23 mouse cellular contexts compared by ENCODE assay signal in the genomic region with DNA sequence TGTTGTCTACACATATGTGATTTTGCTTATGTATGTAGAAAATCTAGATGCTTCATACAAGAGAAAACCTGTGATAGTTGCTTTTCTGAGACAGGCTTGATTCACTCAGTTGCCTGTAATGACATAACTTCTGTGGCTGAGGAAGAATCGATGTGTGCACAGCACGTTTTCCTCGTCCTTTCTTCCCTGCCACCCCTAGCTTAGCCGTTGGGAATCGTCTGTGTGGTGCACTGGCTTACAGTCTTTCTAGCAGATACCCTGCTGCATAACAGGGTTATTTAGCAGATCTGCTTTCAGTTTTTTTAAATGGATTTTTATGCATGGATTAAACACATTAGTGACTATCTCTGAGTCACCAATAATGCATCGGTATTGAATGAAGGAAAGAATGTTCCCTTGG. TPM values are rescaled to one million over a fixed set of nuclear protein-coding genes. Genes with fewer than 3 reads are reported as not detected.
DNase-seq lines count a peak whose midpoint lies in the region; ATAC-seq and TF ChIP-seq lines count a peak whose summit lies in the region.
"Had no signal": no experiment of that assay in that cellular context is flagged by ENCODE, and none has a peak within 500 bp of the region (broad histone marks: within the 10 kb centered on the region; RNA-seq: fewer than 3 reads in every experiment).

No protein-coding gene starts in this region.

- no peak overlapping the region for H3K9ac ChIP-seq in forebrain, postnatal 0 days
- H3K9ac ChIP-seq: embryonic facial prominence, embryonic 12.5 days; intestine, embryonic 15.5 days had no signal

- WGBS in forebrain, postnatal 0 days, result 38% methylated on average over 6 of the region's 6 CpGs
- WGBS in forebrain, embryonic 10.5 days, result 84% methylated on average over 6 of the region's 6 CpGs

- H3K27me3 ChIP-seq in forebrain, postnatal 0 days (ENCODE audit: insufficient read depth, low read length), result no peaks in the 10 kb centered on the region
- H3K27me3 ChIP-seq in forebrain, embryonic 10.5 days (ENCODE audit: poor library complexity, severe bottlenecking), result no peaks in the 10 kb centered on the region
- H3K27me3 ChIP-seq: embryonic facial prominence, embryonic 12.5 days; intestine, embryonic 15.5 days had no signal

- no peaks in the 10 kb centered on the region for H3K36me3 ChIP-seq in forebrain, postnatal 0 days (ENCODE audit: insufficient read depth)
- peaks cover 9% of the 10 kb centered on the region; the same call in 1 of the 2 replicates for H3K36me3 ChIP-seq in forebrain, embryonic 10.5 days (replicated peaks)
- H3K36me3 ChIP-seq: embryonic facial prominence, embryonic 12.5 days; intestine, embryonic 15.5 days had no signal

- no peak overlapping the region for H3K4me2 ChIP-seq in forebrain, postnatal 0 days (ENCODE audit: low read depth)
- H3K4me2 ChIP-seq: embryonic facial prominence, embryonic 12.5 days; intestine, embryonic 15.5 days had no signal

- H3K27ac ChIP-seq in forebrain, postnatal 0 days (ENCODE audit: low read depth, low read length), result no peak overlapping the region
- H3K27ac ChIP-seq in forebrain, embryonic 10.5 days, result no peak overlapping the region
- peak overlapping the region; percentile 32 for H3K27ac ChIP-seq in layer of hippocampus, adult 2 months
- peak overlapping the region; percentile 81 for H3K27ac ChIP-seq in embryonic fibroblast, embryonic 13.5 days (ENCODE audit: insufficient read depth, low read length)
- H3K27ac ChIP-seq: embryonic facial prominence, embryonic 12.5 days; heart, embryonic 10.5 days; intestine, embryonic 15.5 days had no signal

- DNase-seq in forebrain, postnatal 0 days, result no peak
- no peak for DNase-seq in forebrain, embryonic 10.5 days (ENCODE audit: extremely low spot score, low spot score)
- DNase-seq in layer of hippocampus, adult 2 months (ENCODE audit: low spot score in 2 of 2), result no peak
- DNase-seq in layer of hippocampus, adult 11-12 months (ENCODE audit: low spot score), result no peak
- peak; percentile 25 for DNase-seq in brain, embryonic 14.5 days (ENCODE audit: low read depth)
- DNase-seq: adrenal gland, adult 2 months; adrenal gland, postnatal 36 days; cerebellum, adult 11 months; cerebellum, adult 8-10 months; cerebellum, postnatal 14 days; gastrocnemius, postnatal 10 days; heart, adult 18-20 months; heart, postnatal 10 days; heart, postnatal 4 days; kidney, adult 18-20 months had no signal

- TF ChIP-seq CTCF in forebrain, postnatal 0 days (IDR thresholded peaks at IDR 0.05; ENCODE audit: low read depth), result no peak
- TF ChIP-seq CTCF in layer of hippocampus, adult 2 months (conservative IDR thresholded peaks at IDR 0.05), result no peak
- no peak for TF ChIP-seq CTCF in brain, embryonic 14.5 days (IDR thresholded peaks at IDR 0.05; ENCODE audit: borderline replicate concordance, extremely low read depth, insufficient read depth, insufficient read length)
- TF ChIP-seq CTCF in embryonic fibroblast, embryonic 13.5 days (IDR thresholded peaks at IDR 0.05; ENCODE audit: borderline replicate concordance, insufficient read depth, low read length), result no peak

- no peaks in the 10 kb centered on the region for H3K9me3 ChIP-seq in forebrain, postnatal 0 days (ENCODE audit: low read length)
- H3K9me3 ChIP-seq in forebrain, embryonic 10.5 days, result no peaks in the 10 kb centered on the region
- H3K9me3 ChIP-seq: embryonic facial prominence, embryonic 12.5 days; heart, embryonic 10.5 days; intestine, embryonic 15.5 days had no signal

- ATAC-seq in forebrain, postnatal 0 days, result peak; percentile 58; the same call in 1 of the 2 replicates
- ATAC-seq: intestine, embryonic 15.5 days had no signal

- no peaks in the 10 kb centered on the region for H3K4me1 ChIP-seq in forebrain, postnatal 0 days (ENCODE audit: insufficient read depth)
- peaks cover 13% of the 10 kb centered on the region for H3K4me1 ChIP-seq in forebrain, embryonic 10.5 days
- peaks cover 5% of the 10 kb centered on the region; the same call in 1 of the 2 replicates for H3K4me1 ChIP-seq in embryonic fibroblast, embryonic 13.5 days (ENCODE audit: control insufficient read depth, insufficient read depth, low read length)
- H3K4me1 ChIP-seq: embryonic facial prominence, embryonic 12.5 days; intestine, embryonic 15.5 days had no signal

- no peak for TF ChIP-seq POLR2A in brain, embryonic 14.5 days (IDR thresholded peaks at IDR 0.05; ENCODE audit: borderline replicate concordance, extremely low read depth, insufficient read depth, insufficient read length, poor library complexity, severe bottlenecking)
- TF ChIP-seq POLR2A in embryonic fibroblast, embryonic 13.5 days (IDR thresholded peaks at IDR 0.05; ENCODE audit: low read depth, low read length), result no peak

- H3K4me3 ChIP-seq in forebrain, postnatal 0 days (ENCODE audit: low read depth, low read length), result no peak overlapping the region
- H3K4me3 ChIP-seq in forebrain, embryonic 10.5 days, result no peak overlapping the region
- H3K4me3 ChIP-seq in layer of hippocampus, adult 2 months, result no peak overlapping the region
- no peak overlapping the region for H3K4me3 ChIP-seq in embryonic fibroblast, embryonic 13.5 days (ENCODE audit: insufficient read depth, low read length)
- H3K4me3 ChIP-seq: embryonic facial prominence, embryonic 12.5 days; heart, embryonic 10.5 days; intestine, embryonic 15.5 days had no signal

RNA-seq across cellular contexts. Expression of gene Slc46a2, which starts 38.3 kb away (rescaled TPM):
- total RNA-seq in forebrain, postnatal 0 days (2014; rRNA removed), result not detected in 2 replicates
- 0.05 and 0.12 TPM in 2 replicates for polyA plus RNA-seq in forebrain, postnatal 0 days (2015; fragmentation: Nextera tagmentation; extraction: Ambion mirVana)
- polyA plus RNA-seq in forebrain, embryonic 10.5 days (2016; fragmentation: Nextera tagmentation; extraction: Ambion mirVana), result not detected in 2 replicates
- total RNA-seq in layer of hippocampus, adult 2 months (2021), result not detected
- not detected in 2 replicates for polyA plus RNA-seq in brain, embryonic 14.5 days (2012; rRNA removed)
- not detected in 2 replicates for polyA plus RNA-seq in embryonic fibroblast, embryonic 13.5 days (2011; ENCODE audit: insufficient read length, low read depth, missing spikeins)
- total RNA-seq: adrenal gland, adult 2 months; adrenal gland, postnatal 36 days; common myeloid progenitor, adult 5-6 weeks; ES-E14; gastrocnemius, postnatal 10 days; gastrocnemius, postnatal 4 days had no signal
- polyA plus RNA-seq: adrenal gland, adult 2 months; frontal cortex, adult 2 months; intestine, embryonic 15.5 days had no signal

Comparison
In these comparisons a context has a peak if more than half of its experiments do, and no peak if none do; other contexts are left out.
1. H3K27ac ChIP-seq: peak in layer of hippocampus, adult 2 months (single experiment) and embryonic fibroblast, embryonic 13.5 days (single experiment); none in forebrain, postnatal 0 days (single experiment) and forebrain, embryonic 10.5 days (single experiment).